Mouse (Mus musculus) 416B (cell line): ENCODE results near the gene Opcml.

ENCODE experiments used
- DNase-seq: peaks from one replicate; pipeline ENCODE4 v3.0.0; 2011; ENCODE audit warnings: low read depth

Opcml gene

DNA sequence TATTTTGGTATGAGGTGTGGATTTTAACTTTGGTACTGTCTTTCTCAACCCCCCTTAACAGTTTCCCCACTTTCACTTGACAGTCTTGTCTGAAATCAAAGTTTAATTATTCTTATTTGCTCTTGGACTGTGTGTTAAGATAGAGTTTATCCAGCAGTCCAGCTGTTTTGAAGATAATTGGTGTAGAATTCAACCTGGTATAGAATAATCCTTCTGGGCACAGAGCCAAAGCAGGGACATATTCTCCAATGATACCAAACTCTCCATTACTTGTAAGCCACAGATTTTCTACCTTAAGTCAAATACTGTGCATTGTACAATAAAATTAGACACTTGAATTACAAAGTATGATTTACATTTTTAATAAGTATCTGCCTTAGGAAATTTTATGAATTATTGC is 852.2 kb downstream of the Opcml start:
- no peak for DNase-seq

GRCm38 (mm10) chr9:28644063-28644462 is 853.5 kb downstream of the Opcml start:
- DNase-seq = no peak

- DNase-seq = no peak
These were observed 859.5 kb downstream of the Opcml start for GRCm38 (mm10) chr9:28650089-28650488.

DNA sequence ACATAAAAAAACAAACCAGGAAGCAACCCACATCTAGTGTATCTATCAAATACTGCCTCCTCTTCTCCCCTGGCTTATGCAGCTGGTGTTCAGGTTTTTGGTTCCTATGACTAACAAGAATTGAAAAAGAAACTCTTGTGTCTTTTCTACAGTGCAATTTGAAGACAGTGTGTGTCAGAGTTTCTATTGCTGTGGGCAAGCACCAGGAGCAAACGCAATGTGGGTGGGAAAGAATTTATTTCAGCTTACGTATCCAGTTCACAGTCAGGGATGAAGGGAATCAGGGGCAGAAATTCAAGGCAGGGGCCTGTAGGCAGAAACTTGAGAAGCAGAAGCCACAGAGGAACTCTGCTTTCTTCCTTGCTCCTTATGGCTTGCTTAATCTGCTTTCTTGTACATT is 869.4 kb downstream of the Opcml start:
- DNase-seq = no peak

DNA sequence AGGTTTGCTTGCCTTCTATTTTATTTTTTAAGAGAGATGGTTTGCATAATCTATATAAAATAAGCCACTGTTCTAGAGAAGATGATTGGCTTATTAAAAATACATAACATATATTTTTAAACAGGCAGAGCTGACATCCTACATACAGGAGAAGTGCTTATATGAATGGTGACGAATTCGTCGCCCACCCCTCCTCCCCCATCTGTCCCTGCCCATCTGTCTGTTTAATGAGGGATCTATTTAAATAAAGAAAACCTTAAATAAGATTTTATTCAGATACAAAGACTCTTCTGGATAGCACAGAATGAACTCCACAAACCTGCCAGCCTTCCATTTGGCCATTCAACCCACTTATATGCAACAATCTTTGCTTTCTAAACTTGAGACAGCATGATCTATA is 872.3 kb downstream of the Opcml start:
- no peak for DNase-seq

DNA sequence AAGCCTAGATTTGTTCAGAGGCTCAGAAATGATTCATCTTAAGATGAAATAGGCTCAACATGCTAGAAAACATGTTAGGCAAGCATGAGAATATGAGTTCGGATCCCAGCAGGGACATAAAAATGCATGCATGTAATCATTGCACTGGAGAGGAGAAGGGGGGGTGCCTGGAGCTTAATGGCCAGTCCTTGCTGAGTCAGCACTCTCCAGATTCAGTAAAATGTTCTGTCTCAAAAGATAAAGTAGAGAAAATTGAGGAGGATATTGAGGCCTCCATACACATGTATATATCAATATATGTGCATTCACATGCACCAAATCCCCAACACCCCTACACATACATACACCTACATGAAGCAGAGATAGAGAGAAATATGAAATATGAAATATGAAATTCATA is 889.7 kb downstream of the Opcml start:
- DNase-seq = no peak

- DNase-seq = no peak
These were observed 890.9 kb downstream of the Opcml start for GRCm38 (mm10) chr9:28681252-28682037.

DNA sequence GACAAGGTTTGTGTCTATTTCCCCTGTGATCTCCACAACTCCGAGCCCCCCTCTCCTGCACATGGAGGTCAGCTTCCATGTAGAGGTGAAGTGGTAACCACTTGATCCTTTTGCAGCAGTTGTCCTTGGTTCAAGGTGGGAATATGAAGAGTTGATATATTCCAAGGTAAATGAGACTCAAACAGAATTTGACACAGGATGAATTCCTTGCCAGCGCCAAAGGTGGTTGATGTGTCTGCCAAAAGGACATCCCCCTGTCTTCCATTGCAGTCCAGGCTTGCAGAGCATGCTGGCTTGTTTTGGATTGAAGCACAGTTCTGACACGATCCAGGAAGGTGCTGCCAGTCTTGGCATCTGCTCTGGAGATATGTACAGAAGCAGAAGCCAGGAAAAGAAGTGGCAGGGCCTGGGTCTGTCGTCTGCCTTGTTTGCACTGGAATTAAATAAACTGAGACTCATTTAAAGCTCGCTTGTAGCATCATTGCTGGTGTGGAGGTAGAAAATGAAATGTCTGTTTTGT is 893.4 kb downstream of the Opcml start:
- DNase-seq = no peak

- no peak for DNase-seq
These were observed 896.5 kb downstream of the Opcml start for GRCm38 (mm10) chr9:28686942-28687611.

- no peak for DNase-seq
These were observed 899.6 kb downstream of the Opcml start for GRCm38 (mm10) chr9:28690134-28690533.

DNA sequence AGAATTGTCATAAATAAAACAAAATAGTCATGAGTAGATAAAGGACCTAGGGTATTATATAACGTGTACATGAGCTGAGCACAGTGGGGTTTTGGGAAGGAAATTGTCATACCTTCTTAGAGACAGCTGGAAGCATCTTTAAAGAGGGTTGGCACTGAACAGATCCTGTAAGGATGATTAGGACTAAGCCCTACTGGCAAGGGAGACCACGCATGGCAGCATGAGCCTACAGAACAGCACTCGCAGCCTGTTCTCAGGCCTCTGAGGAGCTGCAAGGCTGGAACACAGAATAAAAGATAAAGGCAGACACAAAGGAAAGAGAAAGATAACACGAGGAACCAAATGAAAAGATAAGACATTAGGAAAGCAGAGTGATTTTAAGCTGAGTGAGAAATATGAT is 915.2 kb downstream of the Opcml start:
- no peak for DNase-seq

DNA sequence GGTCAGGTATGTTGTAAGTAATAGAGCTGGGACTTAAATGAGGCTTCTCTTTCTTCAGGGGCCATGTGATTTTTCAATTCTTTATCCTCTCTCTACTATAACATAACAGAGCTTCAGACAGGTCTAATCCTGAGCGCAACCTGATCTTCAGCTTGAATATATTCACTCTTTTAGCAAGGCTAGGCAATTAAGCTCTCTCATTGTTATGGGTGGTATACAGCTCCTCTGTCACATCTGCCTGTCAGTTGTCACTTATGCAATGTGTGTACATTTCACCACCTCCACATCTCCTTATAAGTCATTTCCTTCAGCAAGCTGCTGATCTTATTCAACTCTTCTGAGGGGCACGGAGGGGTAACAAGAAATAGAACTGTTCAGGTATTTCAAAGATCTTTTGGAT is 924.0 kb downstream of the Opcml start:
- DNase-seq = no peak

- no peak for DNase-seq
These were observed 929.6 kb downstream of the Opcml start for GRCm38 (mm10) chr9:28720186-28720585.

DNA sequence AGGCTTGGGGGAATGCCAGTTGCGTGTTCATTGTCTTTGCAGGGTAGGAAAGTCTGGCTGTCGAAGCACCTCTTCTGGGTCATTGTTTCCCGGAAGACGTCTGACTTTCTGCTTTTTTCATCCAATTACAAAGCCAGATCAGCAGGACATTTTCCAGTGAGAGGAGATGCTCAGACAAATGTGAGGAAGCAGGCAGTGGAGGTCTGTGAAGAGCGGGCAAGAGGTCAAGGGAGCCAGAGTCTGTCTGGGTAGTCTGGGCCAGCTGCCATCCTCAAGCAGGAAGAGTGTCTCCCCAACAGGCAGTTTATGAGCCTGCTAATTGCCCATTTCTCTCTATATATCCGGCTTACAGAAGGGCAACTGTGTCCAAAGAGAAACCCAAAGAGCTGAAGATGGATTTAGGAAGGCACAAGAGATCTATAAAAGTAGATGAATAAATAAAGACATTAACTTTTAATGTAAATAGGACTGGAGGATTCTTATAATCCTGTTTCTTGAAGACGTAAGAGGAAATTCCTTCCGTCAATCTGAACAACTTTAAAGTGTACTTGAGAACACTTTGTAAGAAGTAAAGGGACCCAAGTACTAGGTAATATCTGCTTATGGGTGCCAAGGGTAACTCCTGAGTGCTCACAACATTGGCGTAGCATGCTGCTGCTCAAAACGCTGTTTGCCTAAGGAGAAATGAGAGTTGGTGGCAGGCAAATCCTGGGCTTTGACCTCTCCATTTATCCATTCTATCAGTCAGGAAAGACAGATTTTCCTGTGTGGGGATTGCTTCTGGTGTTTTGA is 941.4 kb downstream of the Opcml start:
- no peak for DNase-seq

GRCm38 (mm10) chr9:28737955-28738354 is 947.4 kb downstream of the Opcml start:
- no peak for DNase-seq

DNA sequence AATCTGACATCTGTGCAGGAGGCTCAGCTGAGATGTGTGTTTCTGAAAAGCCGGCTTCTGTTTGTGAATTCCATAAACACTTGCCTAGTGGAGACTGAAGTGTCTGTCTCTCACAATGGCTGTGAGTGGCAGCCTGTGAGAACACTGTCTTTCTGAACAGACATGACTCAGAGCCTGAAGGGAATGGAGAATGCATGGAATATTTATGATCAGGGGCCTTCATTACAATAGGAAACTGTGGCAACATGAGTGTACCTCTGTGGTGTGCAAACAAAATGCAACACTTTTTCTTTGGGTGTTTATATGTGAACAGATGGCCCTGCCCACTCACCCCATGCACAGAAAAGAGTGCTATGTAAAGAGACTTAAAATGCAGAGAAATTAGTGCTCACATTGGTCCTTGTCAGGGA is 947.9 kb downstream of the Opcml start:
- DNase-seq = no peak

- DNase-seq = no peak
These were observed 954.2 kb downstream of the Opcml start for GRCm38 (mm10) chr9:28744771-28745170.

GRCm38 (mm10) chr9:28748902-28749301 is 958.3 kb downstream of the Opcml start:
- DNase-seq = peak; percentile 33

DNA sequence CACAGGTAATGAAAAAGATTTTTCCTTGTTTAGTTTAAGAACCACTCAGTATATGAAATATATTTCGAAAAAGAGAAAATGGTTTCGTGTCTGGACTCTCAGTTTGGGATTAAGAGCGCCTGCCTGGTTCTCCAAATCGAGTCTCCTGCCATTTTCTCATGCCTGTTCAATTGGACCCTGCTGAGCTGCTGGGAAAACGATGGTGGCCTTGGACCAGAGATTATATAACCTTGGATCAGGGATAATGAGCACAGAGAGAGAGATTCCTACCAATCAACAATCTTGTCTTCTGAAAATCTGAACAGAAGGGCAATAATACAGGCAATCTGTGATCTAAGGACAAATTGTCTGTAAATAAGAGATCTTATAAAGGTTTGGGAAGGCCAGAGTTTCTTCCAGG is 962.3 kb downstream of the Opcml start:
- DNase-seq = no peak

GRCm38 (mm10) chr9:28756841-28757451 is 966.4 kb downstream of the Opcml start:
- DNase-seq = no peak

DNA sequence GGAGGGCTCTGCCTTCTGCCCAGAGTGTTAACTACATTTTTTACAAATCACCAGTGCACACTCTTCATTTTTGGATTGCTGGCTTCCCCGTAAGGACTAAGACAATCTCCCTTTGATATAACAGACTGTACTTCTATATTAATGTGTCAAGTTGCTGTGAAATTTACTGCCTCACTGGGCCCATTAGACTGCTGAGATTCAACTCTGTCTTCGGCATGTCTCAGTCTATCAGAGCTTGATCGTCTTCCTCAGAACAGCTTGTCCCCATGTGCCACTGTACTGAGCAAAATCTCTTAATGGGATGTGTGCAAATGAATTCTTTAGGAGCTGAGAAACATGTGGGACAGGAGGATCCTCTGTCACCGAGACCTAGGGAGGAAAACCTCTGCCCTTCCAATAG is 970.9 kb downstream of the Opcml start:
- no peak for DNase-seq

- DNase-seq = no peak
These were observed 973.6 kb downstream of the Opcml start for GRCm38 (mm10) chr9:28764149-28764548.
